Mouse (Mus musculus) lung, embryonic 14.5 days (tissue): ENCODE data around the gene Mageb5. TPM values are rescaled to one million over a fixed set of nuclear protein-coding genes. Genes with fewer than 3 reads are reported as not detected.
"Not testable (repeated sequence)": the region's sequence is repeated elsewhere in the genome, so short reads cannot be mapped to it uniquely, and the experiment has no call there.

Experiments used
- ATAC-seq: fragments of 200-750 bp; cut with Nextera tagmentation; 2 replicates; pipeline ENCODE4 v1.8.0; 2017; ENCODE audit warnings: mild to moderate bottlenecking, moderate TSS enrichment, moderate library complexity; ENCODE audit not compliant: insufficient read depth
- DNase-seq: peaks from one replicate; pipeline ENCODE4 v3.0.0-alpha.2; 2015
- H3K27ac ChIP-seq: fragments of 300-500 bp; sonication (generic); 2 replicates; pipeline ENCODE4 v1.5.1; 2014; ENCODE audit warnings: low read depth, mild to moderate bottlenecking, moderate library complexity
- H3K27me3 ChIP-seq: fragments of 300-500 bp; sonication (generic); 2 replicates; pipeline ENCODE4 v1.6.1; 2014; ENCODE audit warnings: low read length, control low read depth; ENCODE audit not compliant: insufficient read depth
- H3K36me3 ChIP-seq: fragments of 300-500 bp; sonication (generic); 2 replicates; pipeline ENCODE4 v1.6.1; 2014; ENCODE audit warnings: control low read depth; ENCODE audit not compliant: insufficient read depth
- H3K4me1 ChIP-seq: fragments of 300-500 bp; sonication (generic); 2 replicates; pipeline ENCODE4 v1.6.1; 2014; ENCODE audit warnings: antibody characterized with exemption, control low read depth; ENCODE audit not compliant: insufficient read depth
- H3K4me2 ChIP-seq: fragments of 300-500 bp; sonication (generic); 2 replicates; pipeline ENCODE4 v1.6.1; 2014; ENCODE audit warnings: mild to moderate bottlenecking
- H3K4me3 ChIP-seq: fragments of 300-500 bp; sonication (generic); 2 replicates; pipeline ENCODE4 v1.5.1; 2014; ENCODE audit warnings: low read depth, low read length
- H3K9ac ChIP-seq: fragments of 300-500 bp; sonication (generic); 2 replicates; pipeline ENCODE4 v1.6.1; 2014
- H3K9me3 ChIP-seq: fragments of 300-500 bp; sonication (generic); 2 replicates; pipeline ENCODE4 v1.6.1; 2016; ENCODE audit warnings: low read depth, low read length, control low read depth
- WGBS: fragments of 180-500 bp; shearing (Covaris S2); extraction: QIAGEN DNeasy Blood & Tissue Kit; methylation state at CpG from one replicate; pipeline ENCODE4 v1.1.7; 2014; 5-methylcytosine and 5-hydroxymethylcytosine counted together
- polyA plus RNA-seq: library from polyadenylated mRNA; unstranded; fragments of >200 nt; fragmentation: Nextera tagmentation; extraction: Ambion mirVana; gene quantifications from 2 replicates; pipeline ENCODE4 v1.2.1, GENCODE M21; 2014

Mageb5 gene
- not detected in 2 replicates for polyA plus RNA-seq

GRCm38 (mm10) chrX:91782918-91783317, at the start of gene Mageb5:
TSS of gene Mageb5 (minus strand) at chrX:91783018.
- not testable (repeated sequence) for DNase-seq, H3K27ac ChIP-seq, ATAC-seq, H3K4me1 ChIP-seq, H3K4me2 ChIP-seq, H3K4me3 ChIP-seq, H3K27me3 ChIP-seq, H3K36me3 ChIP-seq, H3K9me3 ChIP-seq, H3K9ac ChIP-seq
- WGBS = 64% methylated on average over 1 of the region's 1 CpGs

DNA sequence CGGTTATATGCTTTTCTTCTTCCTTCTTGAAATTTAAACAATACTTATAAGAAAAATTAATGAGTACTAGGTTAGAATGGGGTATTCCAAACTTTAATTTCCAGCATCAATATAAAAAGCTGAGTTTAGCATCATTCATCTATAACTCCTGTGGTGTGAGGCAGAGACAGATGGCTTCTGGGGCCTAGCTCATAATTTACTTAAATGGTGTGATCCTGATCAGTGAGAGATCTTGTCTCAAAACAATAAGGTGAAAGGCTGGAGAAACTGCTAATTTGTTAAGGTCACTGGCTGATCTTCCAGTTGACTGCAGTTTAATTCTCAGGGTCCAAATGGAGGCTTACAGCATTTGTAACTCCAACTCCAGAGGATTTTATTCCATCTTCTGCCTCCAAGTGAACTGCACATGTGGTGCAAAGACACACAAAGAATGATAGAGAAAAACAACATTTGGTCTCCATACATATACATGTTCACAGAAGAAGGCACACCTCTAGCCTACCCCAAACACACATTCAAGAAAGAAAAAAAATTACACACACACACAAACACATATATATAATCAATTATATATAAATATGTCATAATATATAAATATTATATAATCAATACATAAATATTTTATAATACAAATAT, 23.1 kb downstream of the Mageb5 start:
- not testable (repeated sequence) for ATAC-seq, DNase-seq, H3K36me3 ChIP-seq, H3K27ac ChIP-seq, H3K4me1 ChIP-seq, H3K9ac ChIP-seq, H3K27me3 ChIP-seq, H3K4me3 ChIP-seq, H3K9me3 ChIP-seq, H3K4me2 ChIP-seq
- no CpG with 5 or more reads among the region's 1 CpGs for WGBS

Other genes starting within 250 kb of the Mageb5 start
- not detected in 2 replicates for gene 1700084M14Rik, start 207.1 kb downstream of the Mageb5 start, polyA plus RNA-seq
- gene Gm14781, start 150.8 kb downstream of the Mageb5 start, polyA plus RNA-seq = not detected in 2 replicates
- not detected in 2 replicates for gene Mageb1, start 233.3 kb upstream of the Mageb5 start, polyA plus RNA-seq